Mouse (Mus musculus): ENCODE results near the gene Paf1.

- no peak for TF ChIP-seq CTCF (IDR thresholded peaks at IDR 0.05; ENCODE audit: insufficient read depth, low read length)
- TF ChIP-seq POLR2A (IDR thresholded peaks at IDR 0.05; ENCODE audit: borderline replicate concordance, extremely low read depth, low read depth, low read length) = no peak
Measured at GRCm38 (mm10) chr7:28430512-28430911, 37.8 kb downstream of the Paf1 start.

Data from lung, adult 2 months (tissue).